Mouse (Mus musculus) WW6 (cell line): ENCODE data around the gene Taldo1.
"Not testable (repeated sequence)": the region's sequence is repeated elsewhere in the genome, so short reads cannot be mapped to it uniquely, and the experiment has no call there.

ENCODE experiments used
- DNase-seq: peaks from one replicate; pipeline ENCODE4 v3.0.0-alpha.2; 2013; ENCODE audit warnings: low read depth, low spot score

Taldo1 gene

GRCm38 (mm10) chr7:141387807-141388486 is 4.1 kb upstream of the Taldo1 start:
- no peak for DNase-seq

- DNase-seq, result no peak
These were observed 3.4 kb upstream of the Taldo1 start for GRCm38 (mm10) chr7:141388487-141389109.

GRCm38 (mm10) chr7:141390326-141391259 is 1.4 kb upstream of the Taldo1 start:
- no peak for DNase-seq

- no peak for DNase-seq
These were observed 688 bp downstream of the Taldo1 start for GRCm38 (mm10) chr7:141392552-141393222.

GRCm38 (mm10) chr7:141394158-141394557 is 2.2 kb downstream of the Taldo1 start:
- DNase-seq, result no peak

- no peak for DNase-seq
These were observed 2.8 kb downstream of the Taldo1 start for GRCm38 (mm10) chr7:141394771-141395170.

GRCm38 (mm10) chr7:141395348-141395747 is 3.3 kb downstream of the Taldo1 start:
- no peak for DNase-seq

GRCm38 (mm10) chr7:141403305-141403704 is 11.3 kb downstream of the Taldo1 start:
- no peak for DNase-seq

- no peak for DNase-seq
These were observed 13.5 kb downstream of the Taldo1 start for GRCm38 (mm10) chr7:141405466-141405865.

GRCm38 (mm10) chr7:141407670-141408069 is 15.7 kb downstream of the Taldo1 start:
- DNase-seq, result not testable (repeated sequence)

- DNase-seq, result no peak
These were observed 16.8 kb downstream of the Taldo1 start for GRCm38 (mm10) chr7:141408833-141409232.

- DNase-seq, result no peak
These were observed 18.6 kb downstream of the Taldo1 start for GRCm38 (mm10) chr7:141410631-141411030.

- DNase-seq, result no peak
These were observed 19.7 kb downstream of the Taldo1 start for GRCm38 (mm10) chr7:141411667-141412066.

GRCm38 (mm10) chr7:141413331-141413730 is 21.3 kb downstream of the Taldo1 start:
- no peak for DNase-seq

GRCm38 (mm10) chr7:141413809-141414584 is 22.0 kb downstream of the Taldo1 start, which contains the start of gene Gatd1:
Gene Gatd1, minus strand, starts transcription at chr7:141414136.
- DNase-seq, result peak; percentile 99

GRCm38 (mm10) chr7:141416144-141416841 is 24.3 kb downstream of the Taldo1 start:
- DNase-seq, result no peak

GRCm38 (mm10) chr7:141417731-141418681 is 26.0 kb downstream of the Taldo1 start:
- no peak for DNase-seq

- DNase-seq, result no peak
These were observed 27.0 kb downstream of the Taldo1 start for GRCm38 (mm10) chr7:141418970-141419369.
